Mouse (Mus musculus) liver, embryonic 11.5 days (tissue): ENCODE measurements around the gene Hist1h3d. TPM values are rescaled to one million over a fixed set of nuclear protein-coding genes. Genes with fewer than 3 reads are reported as not detected.
A peak's percentile ranks its signal among the peaks of the same experiment; 100 is the strongest.
"Not testable (repeated sequence)": the region's sequence is repeated elsewhere in the genome, so short reads cannot be mapped to it uniquely, and the experiment has no call there.

Experiments used
- ATAC-seq: fragments of 200-750 bp; cut with Nextera tagmentation; replicated peaks from 2 replicates; pipeline ENCODE4 v1.8.0; 2017; ENCODE audit warnings: moderate number of reproducible peaks, mild to moderate bottlenecking, moderate TSS enrichment, moderate library complexity; ENCODE audit not compliant: low FRiP score
- DNase-seq: peaks from one replicate; pipeline ENCODE4 v3.0.0-alpha.2; 2017; ENCODE audit warnings: low spot score
- H3K27ac ChIP-seq: fragments of 300-500 bp; sonication (generic); 2 replicates; pipeline ENCODE4 v1.5.1; 2014; ENCODE audit warnings: mild to moderate bottlenecking, low read depth, low read length, control low read depth
- H3K27me3 ChIP-seq: fragments of 300-500 bp; sonication (generic); replicated peaks from 2 replicates; pipeline ENCODE4 v1.6.1; 2014; ENCODE audit warnings: low read length, mixed read lengths; ENCODE audit not compliant: control insufficient read depth, insufficient read depth
- H3K36me3 ChIP-seq: fragments of 300-500 bp; sonication (generic); 2 replicates; pipeline ENCODE4 v1.6.1; 2014; ENCODE audit warnings: mild to moderate bottlenecking, low read length, moderate library complexity, mixed read lengths; ENCODE audit not compliant: control insufficient read depth, insufficient read depth
- H3K4me1 ChIP-seq: fragments of 300-500 bp; sonication (generic); replicated peaks from 2 replicates; pipeline ENCODE4 v1.6.1; 2014; ENCODE audit warnings: low read length, mixed read lengths; ENCODE audit not compliant: control insufficient read depth, insufficient read depth
- H3K4me2 ChIP-seq: fragments of 300-500 bp; sonication (generic); 2 replicates; pipeline ENCODE4 v1.6.1; 2014; ENCODE audit warnings: mild to moderate bottlenecking, control low read depth, moderate library complexity
- H3K4me3 ChIP-seq: fragments of 300-500 bp; sonication (generic); 2 replicates; pipeline ENCODE4 v1.5.1; 2014; ENCODE audit warnings: low read depth, low read length, control low read depth
- H3K9ac ChIP-seq: fragments of 300-500 bp; sonication (generic); 2 replicates; pipeline ENCODE4 v1.6.1; 2014; ENCODE audit warnings: low read depth, low read length, control low read depth
- H3K9me3 ChIP-seq: fragments of 300-500 bp; sonication (generic); 2 replicates; pipeline ENCODE4 v1.6.1; 2016; ENCODE audit warnings: low read length, inconsistent platforms, mixed read lengths; ENCODE audit not compliant: control insufficient read depth
- WGBS: fragments of 180-500 bp; shearing (Covaris S2); extraction: QIAGEN DNeasy Blood & Tissue Kit; methylation state at CpG from one replicate; pipeline ENCODE4 v1.1.7; 2014; 5-methylcytosine and 5-hydroxymethylcytosine counted together
- polyA plus RNA-seq: library from polyadenylated mRNA; unstranded; fragments of >200 nt; fragmentation: Nextera tagmentation; extraction: Ambion mirVana; gene quantifications from 2 replicates; pipeline ENCODE4 v1.2.1, GENCODE M21; 2014

Hist1h3d gene
- polyA plus RNA-seq, 1 experiment from 2014 or later: 7.7 TPM

DNA sequence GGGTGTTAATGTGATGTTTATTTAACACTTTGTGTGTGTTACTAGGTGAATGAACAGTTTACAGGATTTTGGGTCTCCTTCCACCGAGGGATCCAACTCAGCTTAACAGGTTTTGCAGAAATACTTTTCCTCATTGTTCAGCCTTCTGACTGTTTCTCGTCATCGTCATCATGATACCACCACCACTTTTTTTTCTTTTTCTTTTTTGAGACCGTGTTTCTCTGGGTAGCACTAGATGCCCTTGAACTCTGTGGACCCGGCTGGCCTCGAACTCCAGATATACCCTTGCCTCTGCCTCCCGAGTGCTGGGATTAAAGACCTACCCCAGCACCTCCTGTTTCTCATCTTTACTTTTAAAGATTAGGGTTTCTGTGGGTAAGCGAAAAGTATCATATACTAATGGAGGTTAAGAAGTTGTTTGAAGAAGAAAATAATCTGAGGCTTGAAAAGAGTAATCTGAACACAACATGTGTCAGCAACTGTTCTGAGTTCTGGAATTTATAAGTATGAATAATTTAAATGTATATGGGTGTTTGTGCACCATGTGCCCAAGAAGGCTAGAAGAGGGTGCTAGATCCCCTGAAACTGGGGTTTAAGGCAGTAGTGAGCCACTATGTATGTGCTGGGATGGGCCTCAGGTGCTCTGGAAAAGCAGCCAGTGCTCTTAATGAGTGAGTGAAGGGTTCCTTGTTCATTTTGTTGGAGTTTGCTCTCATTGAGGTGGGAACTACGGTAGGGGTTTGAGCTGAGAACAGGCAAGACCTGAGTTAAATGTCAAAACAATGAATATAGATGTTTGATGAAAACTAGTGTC lies 43.1 kb upstream of the Hist1h3d start:
- 21% methylated on average over 9 of the region's 9 CpGs for WGBS
- peak overlapping the region; percentile 94 for H3K9ac ChIP-seq
- no peak for DNase-seq

DNA sequence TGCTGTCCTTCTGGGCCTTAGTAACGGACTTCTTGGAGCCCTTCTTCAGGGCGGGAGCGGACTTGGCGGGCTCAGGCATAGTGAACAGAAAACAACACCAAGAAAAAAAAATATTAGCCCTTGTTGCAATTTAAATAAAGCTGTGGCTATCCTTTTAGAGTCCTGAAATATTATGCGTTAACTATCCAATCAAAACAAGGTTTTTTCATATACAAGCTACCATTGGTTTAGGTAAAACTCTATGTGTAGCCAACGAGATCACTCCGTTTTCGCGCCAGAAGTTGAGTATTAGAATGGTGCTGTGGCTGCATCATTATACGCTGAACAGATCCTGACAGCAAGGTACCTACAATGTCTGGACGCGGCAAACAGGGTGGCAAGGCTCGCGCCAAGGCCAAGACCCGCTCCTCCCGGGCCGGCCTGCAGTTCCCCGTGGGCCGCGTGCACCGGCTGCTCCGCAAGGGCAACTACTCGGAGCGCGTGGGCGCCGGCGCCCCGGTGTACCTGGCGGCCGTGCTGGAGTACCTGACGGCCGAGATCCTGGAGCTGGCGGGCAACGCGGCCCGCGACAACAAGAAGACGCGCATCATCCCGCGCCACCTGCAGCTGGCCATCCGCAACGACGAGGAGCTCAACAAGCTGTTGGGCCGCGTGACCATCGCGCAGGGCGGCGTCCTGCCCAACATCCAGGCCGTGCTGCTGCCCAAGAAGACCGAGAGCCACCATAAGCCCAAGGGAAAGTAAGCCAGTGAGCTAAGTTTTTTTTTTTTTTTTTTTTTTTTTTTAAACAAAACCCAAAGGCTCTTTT lies 41.8 kb upstream of the Hist1h3d start, which contains the start of gene Hist1h2af:
Hist1h2af (plus strand) TSS at position 347 of the 808 bp plus-strand sequence.
- WGBS: under 1% methylated on average over 21 of the region's 53 CpGs
- H3K9ac ChIP-seq: peak within 1 kb of the TSS; percentile 94
- H3K4me2 ChIP-seq: peak within 1 kb of the TSS; percentile 88
- peak; percentile 54 for ATAC-seq
- DNase-seq, H3K9me3 ChIP-seq, H3K27me3 ChIP-seq, H3K36me3 ChIP-seq: not testable (repeated sequence)
- peak within 1 kb of the TSS; percentile 100 for H3K27ac ChIP-seq
- H3K4me1 ChIP-seq: peaks cover 17% of the 10 kb centered on the region
- peak within 1 kb of the TSS; percentile 65 for H3K4me3 ChIP-seq

More for the DNA sequence above, 43.1 kb upstream of the Hist1h3d start:
- H3K4me1 ChIP-seq: peaks cover 16% of the 10 kb centered on the region
- ATAC-seq: no peak
- no peaks in the 10 kb centered on the region for H3K36me3 ChIP-seq
- H3K27me3 ChIP-seq: no peaks in the 10 kb centered on the region
- peak overlapping the region; percentile 65 for H3K4me3 ChIP-seq
- no peaks in the 10 kb centered on the region for H3K9me3 ChIP-seq
- H3K4me2 ChIP-seq: peak overlapping the region; percentile 88
- peak overlapping the region; percentile 100 for H3K27ac ChIP-seq

DNA sequence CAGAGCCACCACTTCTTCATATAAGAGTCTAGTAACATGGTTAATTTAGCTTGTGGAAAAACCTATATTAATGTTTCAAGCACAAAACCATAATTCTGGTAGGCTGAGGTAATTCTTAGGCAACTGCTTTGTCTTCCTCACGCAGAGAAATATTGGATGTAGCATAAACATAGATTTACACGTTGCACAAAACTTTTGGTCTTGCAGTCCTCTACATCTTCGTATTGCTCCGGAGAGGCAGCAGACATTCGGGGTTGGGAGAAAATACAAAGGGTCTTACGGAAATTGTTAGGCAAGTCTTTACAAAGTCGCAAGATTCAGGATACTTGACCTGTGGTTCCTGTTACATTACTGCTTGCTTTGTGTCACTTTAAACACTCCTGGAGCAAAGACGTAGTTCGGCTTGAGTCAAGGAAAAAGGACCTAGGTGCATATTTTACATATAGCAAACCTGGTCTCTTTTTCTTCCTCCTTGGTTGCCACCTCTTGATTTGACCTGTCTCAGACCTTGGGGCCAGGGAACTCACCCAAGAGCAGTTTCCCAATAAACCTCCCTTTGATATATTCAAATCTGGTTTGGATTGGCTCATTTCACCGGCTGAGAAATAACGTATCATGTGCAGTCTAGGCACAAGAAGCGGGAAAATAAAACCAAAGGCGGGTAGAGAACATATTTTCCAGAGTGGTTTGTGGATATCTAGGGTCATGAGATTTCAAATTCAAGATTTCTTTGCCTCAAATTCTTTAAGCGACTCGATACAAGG lies 41.0 kb upstream of the Hist1h3d start:
- Histone ChIP-seq H3K4me3 (peak overlapping the region; percentile 65), H3K27me3 (no peaks in the 10 kb centered on the region), H3K36me3 (no peaks in the 10 kb centered on the region), H3K4me2 (peak overlapping the region; percentile 88), H3K27ac (peak overlapping the region; percentile 100), H3K9ac (peak overlapping the region; percentile 94), H3K9me3 (no peaks in the 10 kb centered on the region), H3K4me1 (peaks cover 14% of the 10 kb centered on the region)
- ATAC-seq: peak; percentile 26; the same call in 1 of the 2 replicates
- under 1% methylated on average over 15 of the region's 15 CpGs for WGBS
- no peak for DNase-seq

DNA sequence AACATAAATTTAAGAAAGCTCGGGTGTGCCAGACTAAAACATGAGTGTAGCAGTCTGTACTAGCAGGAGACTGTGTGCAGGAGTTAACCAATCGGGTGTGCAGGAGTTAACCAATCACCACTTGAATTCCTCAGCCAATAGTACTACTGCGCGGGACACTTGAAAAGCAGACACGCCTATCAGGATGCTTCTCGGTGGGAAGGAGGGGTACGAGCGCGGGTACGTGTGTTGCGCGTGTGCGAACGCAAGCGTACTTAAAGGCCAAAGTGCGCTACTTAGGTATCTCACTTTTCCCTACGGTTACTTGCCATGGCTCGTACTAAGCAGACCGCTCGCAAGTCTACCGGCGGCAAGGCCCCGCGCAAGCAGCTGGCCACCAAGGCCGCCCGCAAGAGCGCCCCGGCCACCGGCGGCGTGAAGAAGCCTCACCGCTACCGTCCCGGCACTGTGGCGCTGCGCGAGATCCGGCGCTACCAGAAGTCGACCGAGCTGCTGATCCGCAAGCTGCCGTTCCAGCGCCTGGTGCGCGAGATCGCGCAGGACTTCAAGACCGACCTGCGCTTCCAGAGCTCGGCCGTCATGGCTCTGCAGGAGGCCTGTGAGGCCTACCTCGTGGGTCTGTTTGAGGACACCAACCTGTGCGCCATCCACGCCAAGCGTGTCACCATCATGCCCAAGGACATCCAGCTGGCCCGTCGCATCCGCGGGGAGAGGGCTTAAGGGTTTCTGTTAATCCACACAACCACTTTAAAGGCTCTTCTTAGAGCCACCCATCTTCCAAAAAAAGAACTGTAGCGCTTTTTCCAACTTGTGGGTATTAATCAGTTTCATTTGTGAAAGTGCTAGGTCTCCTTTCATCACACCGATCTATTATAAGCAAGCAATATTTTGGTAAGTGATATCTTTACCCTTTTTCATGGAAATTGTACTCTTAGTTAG lies 40.2 kb upstream of the Hist1h3d start, which contains the start of gene Hist1h3g:
Hist1h3g (plus strand) TSS at position 286 of the 939 bp plus-strand sequence.
- not testable (repeated sequence) for H3K27me3 ChIP-seq, H3K9me3 ChIP-seq, H3K36me3 ChIP-seq
- peak within 1 kb of the TSS; percentile 88 for H3K4me2 ChIP-seq
- H3K9ac ChIP-seq: peak within 1 kb of the TSS; percentile 94
- ATAC-seq (peak; percentile 84), DNase-seq (peak; percentile 90)
- WGBS: under 1% methylated on average over 45 of the region's 62 CpGs
- peaks cover 15% of the 10 kb centered on the region for H3K4me1 ChIP-seq
- H3K27ac ChIP-seq: peak within 1 kb of the TSS; percentile 100
- H3K4me3 ChIP-seq: peak within 1 kb of the TSS; percentile 65

DNA sequence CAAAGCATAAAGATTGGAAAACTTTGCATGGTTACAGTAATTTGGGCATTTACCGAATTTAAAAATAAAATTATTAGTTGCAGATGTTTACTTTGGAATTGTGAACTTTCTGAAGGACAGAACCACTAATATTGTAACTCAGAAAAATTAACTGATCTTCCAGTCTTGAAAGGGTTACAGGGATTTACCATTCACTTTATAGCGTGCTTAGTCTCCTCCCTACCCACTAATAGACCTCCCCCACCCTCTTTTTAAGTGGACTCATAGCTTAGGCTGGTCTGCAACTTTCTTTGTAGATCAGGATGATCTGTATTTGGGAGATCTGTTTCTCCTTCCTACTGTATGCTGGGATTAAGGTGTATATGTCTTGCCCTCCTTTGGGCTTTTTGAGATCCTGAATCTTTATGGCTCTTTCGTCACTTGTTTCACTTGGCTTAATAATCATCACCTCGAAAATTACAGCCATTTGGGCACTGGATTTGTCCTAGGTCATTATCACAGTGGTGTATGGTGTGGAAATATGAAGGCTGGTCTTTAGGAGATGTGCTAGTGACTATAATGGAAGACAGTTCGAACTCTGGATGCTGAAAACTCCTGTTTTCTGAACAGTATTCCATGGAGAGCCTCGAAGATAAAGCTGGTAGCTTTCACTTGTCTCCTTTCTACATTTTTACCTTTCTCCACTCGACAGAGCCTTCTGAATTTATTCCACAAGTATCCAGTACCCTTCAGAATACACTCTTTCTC lies 39.3 kb upstream of the Hist1h3d start:
- H3K4me3 ChIP-seq: peak overlapping the region; percentile 65
- no peak for DNase-seq
- 21% methylated on average over 7 of the region's 7 CpGs for WGBS
- peak overlapping the region; percentile 88 for H3K4me2 ChIP-seq
- no peaks in the 10 kb centered on the region for H3K36me3 ChIP-seq
- peak overlapping the region; percentile 75 for H3K9ac ChIP-seq
- H3K27ac ChIP-seq: peak overlapping the region; percentile 100
- no peak for ATAC-seq
- H3K9me3 ChIP-seq: no peaks in the 10 kb centered on the region
- H3K4me1 ChIP-seq: peaks cover 20% of the 10 kb centered on the region
- no peaks in the 10 kb centered on the region for H3K27me3 ChIP-seq

DNA sequence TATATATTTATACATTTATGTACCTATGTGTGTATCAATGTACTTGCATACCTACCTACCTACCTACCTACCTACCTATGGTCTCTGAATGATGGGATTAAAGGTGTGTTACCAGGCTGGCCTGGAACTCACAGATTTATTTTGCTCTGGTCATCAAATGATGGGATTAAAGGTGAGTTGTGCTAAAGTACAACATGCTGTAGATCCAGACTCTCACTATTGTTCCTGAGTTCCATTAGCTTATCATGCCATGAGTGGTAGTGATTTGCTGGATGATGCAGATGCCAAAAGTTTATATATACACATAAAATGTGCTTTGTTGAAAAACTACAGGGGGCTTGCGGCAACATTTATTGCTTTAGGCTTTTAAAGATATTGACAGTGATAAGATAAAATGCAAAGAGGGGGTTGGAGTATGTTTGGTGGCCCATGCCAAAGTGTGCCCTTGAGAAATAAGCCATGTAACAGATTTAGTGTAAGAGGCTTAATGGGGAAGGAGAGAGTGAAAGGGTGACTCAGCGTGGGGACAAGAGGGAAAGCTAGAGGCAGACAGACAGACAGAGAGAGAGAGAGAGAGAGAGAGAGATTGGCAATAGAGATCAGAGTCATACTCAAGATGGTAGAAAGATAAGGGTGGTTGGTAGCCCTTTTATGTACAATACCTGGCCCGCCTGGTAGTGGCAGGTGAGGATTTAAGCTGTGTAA lies 38.4 kb upstream of the Hist1h3d start:
- Histone ChIP-seq H3K9ac (peak overlapping the region; percentile 0; the same call in 1 of the 2 replicates), H3K27me3 (no peaks in the 10 kb centered on the region), H3K4me2 (peak overlapping the region; percentile 88), H3K36me3 (no peaks in the 10 kb centered on the region), H3K27ac (peak overlapping the region; percentile 100), H3K4me1 (peaks cover 20% of the 10 kb centered on the region), H3K4me3 (peak overlapping the region; percentile 65), H3K9me3 (no peaks in the 10 kb centered on the region)
- ATAC-seq: no peak
- WGBS: 75% methylated on average over 3 of the region's 3 CpGs
- DNase-seq: no peak

DNA sequence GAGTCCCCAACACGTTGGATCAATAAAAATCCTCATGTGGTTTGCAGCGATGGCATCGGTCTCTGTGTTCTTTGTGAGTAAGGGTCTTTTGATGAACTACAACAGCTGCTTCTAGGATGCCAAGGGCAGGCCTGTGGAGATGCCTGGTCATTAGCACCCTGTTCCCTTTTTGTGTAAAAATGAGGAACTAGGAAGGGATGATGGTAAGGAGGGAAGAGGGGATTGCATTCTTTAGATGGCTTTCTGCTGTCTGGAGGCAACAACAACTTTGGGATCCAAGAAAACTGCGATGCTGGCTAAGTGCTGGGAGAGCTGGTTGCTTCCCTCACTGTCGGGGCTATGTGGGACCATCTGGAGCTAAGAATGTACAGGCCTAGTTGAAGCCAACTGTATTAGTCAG lies 37.3 kb upstream of the Hist1h3d start:
- ATAC-seq: no peak
- 0 out of 2 replicates have a peak overlapping the region, but pooled peaks have one; percentile 10 for H3K4me2 ChIP-seq
- H3K4me3 ChIP-seq: no peak overlapping the region
- no peak overlapping the region for H3K9ac ChIP-seq
- no peaks in the 10 kb centered on the region for H3K36me3 ChIP-seq
- H3K9me3 ChIP-seq: no peaks in the 10 kb centered on the region
- peaks cover 13% of the 10 kb centered on the region for H3K4me1 ChIP-seq
- no peaks in the 10 kb centered on the region for H3K27me3 ChIP-seq
- WGBS: 68% methylated on average over 5 of the region's 5 CpGs
- peak overlapping the region; percentile 57 for H3K27ac ChIP-seq
- no peak for DNase-seq
